Mouse (Mus musculus) lung, embryonic 15.5 days (tissue): ENCODE measurements around the gene Bmp2k. TPM values are rescaled to one million over a fixed set of nuclear protein-coding genes. Genes with fewer than 3 reads are reported as not detected.

Source experiments
- ATAC-seq: fragments of 200-750 bp; cut with Nextera tagmentation; 2 replicates; pipeline ENCODE4 v1.8.0; 2017; ENCODE audit warnings: moderate number of reproducible peaks, borderline replicate concordance; ENCODE audit not compliant: low FRiP score, low TSS enrichment; ENCODE audit errors: extremely low read depth
- H3K27ac ChIP-seq: fragments of 300-500 bp; sonication (generic); 2 replicates; pipeline ENCODE4 v1.5.1; 2015; ENCODE audit warnings: moderate library complexity, mild to moderate bottlenecking, inconsistent platforms
- H3K27me3 ChIP-seq: fragments of 300-500 bp; sonication (generic); 2 replicates; pipeline ENCODE4 v1.6.1; 2015; ENCODE audit warnings: inconsistent platforms
- H3K36me3 ChIP-seq: fragments of 300-500 bp; sonication (generic); 2 replicates; pipeline ENCODE4 v1.6.1; 2015; ENCODE audit warnings: inconsistent platforms
- H3K4me1 ChIP-seq: fragments of 300-500 bp; sonication (generic); 2 replicates; pipeline ENCODE4 v1.6.1; 2015; ENCODE audit warnings: inconsistent platforms
- H3K4me2 ChIP-seq: fragments of 300-500 bp; sonication (generic); 2 replicates; pipeline ENCODE4 v1.6.1; 2015; ENCODE audit warnings: inconsistent platforms, mild to moderate bottlenecking, moderate library complexity
- H3K4me3 ChIP-seq: fragments of 300-500 bp; sonication (generic); 2 replicates; pipeline ENCODE4 v1.5.1; 2015; ENCODE audit warnings: mild to moderate bottlenecking, inconsistent platforms
- H3K9ac ChIP-seq: fragments of 300-500 bp; sonication (generic); 2 replicates; pipeline ENCODE4 v1.6.1; 2015; ENCODE audit warnings: inconsistent platforms
- H3K9me3 ChIP-seq: fragments of 300-500 bp; sonication (generic); 2 replicates; pipeline ENCODE4 v1.6.1; 2016; ENCODE audit warnings: inconsistent platforms
- WGBS: fragments of 180-500 bp; shearing (Covaris S2); methylation state at CpG from one replicate; pipeline ENCODE4 v1.1.7; 2015; 5-methylcytosine and 5-hydroxymethylcytosine counted together
- polyA plus RNA-seq: library from polyadenylated mRNA; unstranded; fragments of >200 nt; fragmentation: Nextera tagmentation; extraction: Ambion mirVana; gene quantifications from 2 replicates; pipeline ENCODE4 v1.2.1, GENCODE M21; 2015

The Bmp2k gene
- polyA plus RNA-seq, 1 experiment from 2014 or later, result 11.2 TPM

GRCm38 (mm10) chr5:96996401-96997309 is 834 bp upstream of the Bmp2k start:
- Histone ChIP-seq H3K9me3 (no peaks in the 10 kb centered on the region), H3K36me3 (no peaks in the 10 kb centered on the region), H3K27ac (peak overlapping the region; percentile 93), H3K4me3 (peak overlapping the region; percentile 86), H3K9ac (peak overlapping the region; percentile 82), H3K4me1 (peaks cover 20% of the 10 kb centered on the region), H3K27me3 (no peaks in the 10 kb centered on the region), H3K4me2 (peak overlapping the region; percentile 87)
- 15% methylated on average over 39 of the region's 39 CpGs for WGBS
- no peak for ATAC-seq

GRCm38 (mm10) chr5:96997802-96998565 is 495 bp downstream of the Bmp2k start:
- Histone ChIP-seq H3K36me3 (no peaks in the 10 kb centered on the region), H3K27me3 (no peaks in the 10 kb centered on the region), H3K4me1 (peaks cover 20% of the 10 kb centered on the region), H3K4me3 (peak overlapping the region; percentile 86), H3K4me2 (peak overlapping the region; percentile 87), H3K27ac (peak overlapping the region; percentile 93), H3K9me3 (no peaks in the 10 kb centered on the region), H3K9ac (peak overlapping the region; percentile 82)
- ATAC-seq, result peak; percentile 46; the same call in 1 of the 2 replicates
- under 1% methylated on average over 52 of the region's 75 CpGs for WGBS

- H3K4me1 ChIP-seq, result peaks cover 20% of the 10 kb centered on the region
- no peaks in the 10 kb centered on the region for H3K9me3 ChIP-seq
- H3K9ac ChIP-seq, result peak overlapping the region; percentile 82
- H3K27me3 ChIP-seq, result no peaks in the 10 kb centered on the region
- 4% methylated on average over 6 of the region's 6 CpGs for WGBS
- H3K4me3 ChIP-seq, result peak overlapping the region; percentile 86
- ATAC-seq, result no peak
- H3K27ac ChIP-seq, result peak overlapping the region; percentile 93; the same call in 1 of the 2 replicates
- no peaks in the 10 kb centered on the region for H3K36me3 ChIP-seq
- H3K4me2 ChIP-seq, result peak overlapping the region; percentile 87
Observed at GRCm38 (mm10) chr5:96998566-96998907, 1.0 kb downstream of the Bmp2k start.

GRCm38 (mm10) chr5:96999601-97000000 is 2.1 kb downstream of the Bmp2k start:
- ATAC-seq, result no peak

GRCm38 (mm10) chr5:97000524-97000923 is 3.0 kb downstream of the Bmp2k start:
- Histone ChIP-seq H3K9me3 (no peaks in the 10 kb centered on the region), H3K9ac (no peak overlapping the region), H3K36me3 (no peaks in the 10 kb centered on the region), H3K4me2 (no peak overlapping the region), H3K4me1 (peaks cover 27% of the 10 kb centered on the region), H3K27ac (no peak overlapping the region), H3K4me3 (no peak overlapping the region), H3K27me3 (no peaks in the 10 kb centered on the region)
- WGBS, result 76% methylated on average over 5 of the region's 5 CpGs
- no peak for ATAC-seq

More at GRCm38 (mm10) chr5:96999601-97000000, 2.1 kb downstream of the Bmp2k start:
- H3K27ac ChIP-seq, result no peak overlapping the region
- H3K4me1 ChIP-seq, result peaks cover 24% of the 10 kb centered on the region
- no peak overlapping the region for H3K9ac ChIP-seq
- WGBS, result 80% methylated on average over 7 of the region's 7 CpGs
- no peaks in the 10 kb centered on the region for H3K27me3 ChIP-seq
- no peaks in the 10 kb centered on the region for H3K9me3 ChIP-seq
- no peaks in the 10 kb centered on the region for H3K36me3 ChIP-seq
- H3K4me2 ChIP-seq, result peak overlapping the region; percentile 87
- peak overlapping the region; percentile 86 for H3K4me3 ChIP-seq

- H3K36me3 ChIP-seq, result no peaks in the 10 kb centered on the region
- H3K27me3 ChIP-seq, result no peaks in the 10 kb centered on the region
- H3K27ac ChIP-seq, result no peak overlapping the region
- ATAC-seq, result no peak
- no peaks in the 10 kb centered on the region for H3K9me3 ChIP-seq
- H3K9ac ChIP-seq, result no peak overlapping the region
- H3K4me2 ChIP-seq, result 0 out of 2 replicates have a peak overlapping the region, but pooled peaks have one; percentile 1
- H3K4me1 ChIP-seq, result peaks cover 26% of the 10 kb centered on the region
- H3K4me3 ChIP-seq, result no peak overlapping the region
- 88% methylated on average over 10 of the region's 10 CpGs for WGBS
Observed at GRCm38 (mm10) chr5:97001153-97001552, 3.7 kb downstream of the Bmp2k start.

- 86% methylated on average over 5 of the region's 5 CpGs for WGBS
- Histone ChIP-seq H3K4me2 (0 out of 2 replicates have a peak overlapping the region, but pooled peaks have one; percentile 1), H3K4me1 (peaks cover 22% of the 10 kb centered on the region)
Observed at GRCm38 (mm10) chr5:97001571-97001970, 4.1 kb downstream of the Bmp2k start.

GRCm38 (mm10) chr5:97002336-97002735 is 4.8 kb downstream of the Bmp2k start:
- H3K4me2 ChIP-seq, result no peak overlapping the region
- no peaks in the 10 kb centered on the region for H3K36me3 ChIP-seq
- WGBS, result 75% methylated on average over 5 of the region's 5 CpGs
- no peak overlapping the region for H3K9ac ChIP-seq
- peaks cover 20% of the 10 kb centered on the region for H3K4me1 ChIP-seq
- ATAC-seq, result no peak
- no peaks in the 10 kb centered on the region for H3K27me3 ChIP-seq
- H3K9me3 ChIP-seq, result no peaks in the 10 kb centered on the region
- H3K27ac ChIP-seq, result no peak overlapping the region
- no peak overlapping the region for H3K4me3 ChIP-seq

More at GRCm38 (mm10) chr5:97001571-97001970, 4.1 kb downstream of the Bmp2k start:
- no peaks in the 10 kb centered on the region for H3K36me3 ChIP-seq
- no peaks in the 10 kb centered on the region for H3K27me3 ChIP-seq
- H3K9ac ChIP-seq, result no peak overlapping the region
- H3K4me3 ChIP-seq, result no peak overlapping the region
- H3K9me3 ChIP-seq, result no peaks in the 10 kb centered on the region
- no peak overlapping the region for H3K27ac ChIP-seq
- ATAC-seq, result no peak

GRCm38 (mm10) chr5:97002937-97003336 is 5.4 kb downstream of the Bmp2k start:
- Histone ChIP-seq H3K9ac (no peak overlapping the region), H3K27ac (no peak overlapping the region), H3K4me1 (peaks cover 20% of the 10 kb centered on the region), H3K36me3 (no peaks in the 10 kb centered on the region), H3K4me2 (no peak overlapping the region), H3K27me3 (no peaks in the 10 kb centered on the region), H3K9me3 (no peaks in the 10 kb centered on the region), H3K4me3 (no peak overlapping the region)
- WGBS, result 83% methylated on average over 7 of the region's 7 CpGs
- ATAC-seq, result no peak

GRCm38 (mm10) chr5:97004178-97005030 is 6.9 kb downstream of the Bmp2k start:
- no peak overlapping the region for H3K4me3 ChIP-seq
- no peak overlapping the region for H3K9ac ChIP-seq
- no peaks in the 10 kb centered on the region for H3K27me3 ChIP-seq
- H3K4me1 ChIP-seq, result peaks cover 14% of the 10 kb centered on the region
- H3K4me2 ChIP-seq, result no peak overlapping the region
- H3K27ac ChIP-seq, result no peak overlapping the region
- H3K9me3 ChIP-seq, result no peaks in the 10 kb centered on the region
- H3K36me3 ChIP-seq, result no peaks in the 10 kb centered on the region
- ATAC-seq, result peak; percentile 31; the same call in 1 of the 2 replicates
- 52% methylated on average over 23 of the region's 23 CpGs for WGBS

GRCm38 (mm10) chr5:97005891-97006290 is 8.4 kb downstream of the Bmp2k start:
- no peaks in the 10 kb centered on the region for H3K36me3 ChIP-seq
- no peak overlapping the region for H3K4me3 ChIP-seq
- H3K4me1 ChIP-seq, result peaks cover 7% of the 10 kb centered on the region; the same call in 1 of the 2 replicates
- H3K9ac ChIP-seq, result no peak overlapping the region
- no peak overlapping the region for H3K27ac ChIP-seq
- no peak overlapping the region for H3K4me2 ChIP-seq
- no peaks in the 10 kb centered on the region for H3K9me3 ChIP-seq
- WGBS, result 93% methylated on average over 2 of the region's 2 CpGs
- H3K27me3 ChIP-seq, result no peaks in the 10 kb centered on the region
- ATAC-seq, result no peak
